In genomic region chr1:33744815-33745214, GRCm38 (mm10) we compare ENCODE assay signal across 4 mouse cellular contexts. TPM values are rescaled to one million over a fixed set of nuclear protein-coding genes. Genes with fewer than 3 reads are reported as not detected.
A peak's percentile ranks its signal among the peaks of the same experiment; 100 is the strongest.
DNase-seq lines count a peak whose midpoint lies in the region; TF ChIP-seq lines count a peak whose summit lies in the region.
"Not testable (repeated sequence)": the region's sequence is repeated elsewhere in the genome, so short reads cannot be mapped to it uniquely, and the experiment has no call there.
"Had no signal": no experiment of that assay in that cellular context is flagged by ENCODE, and none has a peak within 500 bp of the region (broad histone marks: within the 10 kb centered on the region; RNA-seq: fewer than 3 reads in every experiment).

No protein-coding gene starts in this region.

- H3K4me1 ChIP-seq in CH12.LX (ENCODE audit: control insufficient read depth in 1 of 2, insufficient read depth in 2 of 2); MEL (ENCODE audit: control insufficient read depth in 1 of 2, insufficient read depth in 2 of 2, low read length in 2 of 2): not testable (repeated sequence)
- H3K4me1 ChIP-seq in ES-E14 (ENCODE audit: control insufficient read depth in 2 of 2, insufficient read depth in 2 of 2, low read length in 2 of 2, poor library complexity in 1 of 2): peaks cover 0 to 14% of the 10 kb centered on the region in 2 experiments; a peak in 1 of 4 replicates

- not testable (repeated sequence) for TF ChIP-seq EP300 in CH12.LX (IDR thresholded peaks at IDR 0.05; ENCODE audit: low read length); MEL (IDR thresholded peaks at IDR 0.05; ENCODE audit: low read depth in 1 of 2, low read length in 2 of 2)

- DNase-seq in CH12.LX (ENCODE audit: extremely low read depth); ES-E14 (ENCODE audit: low read depth, low spot score); MEL (ENCODE audit: low read depth, low spot score): not testable (repeated sequence)

- not testable (repeated sequence) for H3K9ac ChIP-seq in CH12.LX (ENCODE audit: insufficient read depth, low read depth); ES-E14 (ENCODE audit: insufficient read depth, low read depth, low read length, poor library complexity, severe bottlenecking); MEL (ENCODE audit: control insufficient read depth, low read depth, low read length, poor library complexity, severe bottlenecking)

- not testable (repeated sequence) for H3K9me3 ChIP-seq in CH12.LX (replicated peaks; ENCODE audit: low read length); ES-E14 (ENCODE audit: control insufficient read depth, insufficient read depth, low read depth, low read length); MEL (replicated peaks; ENCODE audit: insufficient read depth, low read length)

- in situ Hi-C loops in CH12.LX (cut with MboI; ENCODE audit: low pct_ligation_motif_present, low pct_unique_long_range_greater_than_20kb, low sequenced_read_pairs): loop anchor here (10.0 kb wide), 1 partner anchor 60 kb away; no protein-coding TSS in a partner anchor
- in situ Hi-C loops in ES-E14 (cut with MboI; ENCODE audit: low sequenced_read_pairs in 2 of 2, unreplicated experiment in 2 of 2): not testable (repeated sequence)

- dilution Hi-C loops in CH12.LX (cut with MboI; ENCODE audit: extremely low pct_ligation_motif_present, extremely low pct_unique_long_range_greater_than_20kb, low sequenced_read_pairs): not testable (repeated sequence)

- H3K79me2 ChIP-seq in CH12.LX (replicated peaks; ENCODE audit: control insufficient read depth, extremely low read depth, insufficient read depth, poor library complexity, severe bottlenecking); MEL (ENCODE audit: control insufficient read depth, insufficient read depth, low read length, poor library complexity): not testable (repeated sequence)

- TF ChIP-seq POLR2A in CH12.LX (IDR thresholded peaks at IDR 0.05; ENCODE audit: low read depth, low read length); MEL (IDR thresholded peaks at IDR 0.05; ENCODE audit: control insufficient read depth in 1 of 2, insufficient read depth in 1 of 2, low read depth in 1 of 2, low read length in 2 of 2, poor library complexity in 1 of 2): not testable (repeated sequence)

- H3K36me3 ChIP-seq in CH12.LX (replicated peaks in 1 of 2; ENCODE audit: control insufficient read depth in 1 of 2, insufficient read depth in 1 of 2, low read length in 1 of 2) (peaks cover 54 to 83% of the 10 kb centered on the region in 2 experiments), MEL (ENCODE audit: control insufficient read depth in 1 of 2, insufficient read depth in 2 of 2, low read length in 2 of 2) (peaks cover 0 to 12% of the 10 kb centered on the region in 2 experiments; a peak in 2 of 4 replicates)
- H3K36me3 ChIP-seq in ES-E14 (ENCODE audit: control insufficient read depth, insufficient read depth, low read length, poor library complexity, severe bottlenecking): not testable (repeated sequence)

- not testable (repeated sequence) for H3K27me3 ChIP-seq in CH12.LX (replicated peaks); MEL (ENCODE audit: control insufficient read depth in 1 of 2, insufficient read depth in 2 of 2, low read length in 2 of 2)

- H3K4me3 ChIP-seq in CH12.LX (replicated peaks in 1 of 3; ENCODE audit: low read depth in 2 of 3, low read length in 2 of 3, poor library complexity in 1 of 3); ES-E14 (ENCODE audit: insufficient read depth in 1 of 2, low read depth in 1 of 2, low read length in 2 of 2, poor library complexity in 1 of 2, severe bottlenecking in 1 of 2); MEL (ENCODE audit: control insufficient read depth in 1 of 2, insufficient read depth in 1 of 2, low read depth in 2 of 2, low read length in 2 of 2): not testable (repeated sequence)

- not testable (repeated sequence) for H3K27ac ChIP-seq in CH12.LX (ENCODE audit: insufficient read depth, low read depth); ES-E14 (ENCODE audit: insufficient read depth, low read depth, low read length, poor library complexity, severe bottlenecking); MEL (ENCODE audit: control insufficient read depth, low read depth, low read length)

- TF ChIP-seq RAD21 in CH12.LX (IDR thresholded peaks at IDR 0.05; ENCODE audit: low read depth, low read length); MEL (IDR thresholded peaks at IDR 0.05; ENCODE audit: low read depth, low read length): not testable (repeated sequence)

- not testable (repeated sequence) for H3K4me2 ChIP-seq in CH12.LX (ENCODE audit: insufficient read depth, low read depth, poor library complexity, severe bottlenecking)

- not testable (repeated sequence) for TF ChIP-seq CTCF in CH12.LX (conservative IDR thresholded peaks at IDR 0.05 in 1 of 2, IDR thresholded peaks at IDR 0.05 in 1 of 2; ENCODE audit: low read depth in 2 of 2, low read length in 2 of 2); MEL (IDR thresholded peaks at IDR 0.05 in 2 of 3, conservative IDR thresholded peaks at IDR 0.05 in 1 of 3; ENCODE audit: control insufficient read depth in 1 of 3, insufficient read depth in 1 of 3, low read depth in 2 of 3, low read length in 3 of 3, poor library complexity in 1 of 3, severe bottlenecking in 1 of 3)

TF ChIP-seq in CH12.LX, 34 proteins besides CTCF, POLR2A, EP300 and RAD21:
- peak; percentile 14; the same call in 1 of the 2 replicates for TF ChIP-seq ZNF384 (IDR thresholded peaks at IDR 0.05; ENCODE audit: low read depth, low read length)

TF ChIP-seq in ES-E14, 5 proteins besides CTCF, POLR2A, EP300 and RAD21:
- TF ChIP-seq ZNF384 (IDR thresholded peaks at IDR 0.05; ENCODE audit: low read depth, low read length): peak; percentile 76
TF ChIP-seq in ES-E14: peak in this region for 1; not testable (repeated sequence) for 4.

TF ChIP-seq in MEL, 35 proteins besides CTCF, POLR2A, EP300 and RAD21:
- peak; percentile 58 for TF ChIP-seq ZNF384 (IDR thresholded peaks at IDR 0.05; ENCODE audit: low read depth, low read length)

RNA-seq across cellular contexts. Expression of gene Bag2, which starts 12.8 kb away (rescaled TPM):
- 51.1 and 54.8 TPM in 2 replicates for total RNA-seq in CH12.LX (2012; rRNA removed)
- total RNA-seq in CH12.LX (2014; rRNA removed): 73.5 and 81.7 TPM in 2 replicates
- 62.1 and 64.4 TPM in 2 replicates for polyA plus RNA-seq in CH12.LX (2012; ENCODE audit: insufficient read length, low read depth)
- 5.2 and 14.8 TPM in 2 replicates for total RNA-seq in ES-E14 (2012; rRNA removed)
- 61.7 and 74.2 TPM in 2 replicates for total RNA-seq in MEL (2012; rRNA removed)
- 10 to 100 TPM in 1 of 2 experiments, not detected in 1; 88.8 TPM for polyA plus RNA-seq in MEL (2012; ENCODE audit: insufficient read depth in 1 of 2, insufficient read length in 2 of 2, low read depth in 1 of 2, low replicate concordance in 2 of 2, missing spikeins in 1 of 2)

RNA-seq across cellular contexts. Expression of gene Rab23, which starts 25.1 kb away (rescaled TPM):
- 5.8 and 5.9 TPM in 2 replicates for total RNA-seq in CH12.LX (2012; rRNA removed)
- total RNA-seq in CH12.LX (2014; rRNA removed): 5.0 and 6.7 TPM in 2 replicates
- polyA plus RNA-seq in CH12.LX (2012; ENCODE audit: insufficient read length, low read depth): 16.8 and 17.6 TPM in 2 replicates
- 20.6 and 20.7 TPM in 2 replicates for total RNA-seq in ES-E14 (2012; rRNA removed)
- total RNA-seq in MEL (2012; rRNA removed): 3.2 and 4.0 TPM in 2 replicates
- 1 to 10 TPM in 1 of 2 experiments, not detected in 1; 9.9 TPM for polyA plus RNA-seq in MEL (2012; ENCODE audit: insufficient read depth in 1 of 2, insufficient read length in 2 of 2, low read depth in 1 of 2, low replicate concordance in 2 of 2, missing spikeins in 1 of 2)
- polyA plus RNA-seq: G1E had no signal
